Mouse (Mus musculus) layer of hippocampus, postnatal 14 days (tissue): ENCODE data around the gene Sumo3. TPM values are rescaled to one million over a fixed set of nuclear protein-coding genes. Genes with fewer than 3 reads are reported as not detected.

Source experiments
- DNase-seq, 2 experiments: peaks; one replicate each; pipeline ENCODE4 v3.0.0; 2021 to 2022; ENCODE audit warnings: low spot score in 2 of 2, mixed read lengths in 1 of 2
- total RNA-seq, 2 experiments: library from RNA; stranded (reverse); gene quantifications; 2 replicates each; pipeline ENCODE4 v1.2.3; 2021

Gene Sumo3
- total RNA-seq, 2 experiments from 2014 or later = 116 to 134 TPM

GRCm38 (mm10) chr10:77588036-77588435 is 17.9 kb upstream of the Sumo3 start:
- no peak for DNase-seq

GRCm38 (mm10) chr10:77589117-77589516 is 16.8 kb upstream of the Sumo3 start:
- DNase-seq = no peak

DNA sequence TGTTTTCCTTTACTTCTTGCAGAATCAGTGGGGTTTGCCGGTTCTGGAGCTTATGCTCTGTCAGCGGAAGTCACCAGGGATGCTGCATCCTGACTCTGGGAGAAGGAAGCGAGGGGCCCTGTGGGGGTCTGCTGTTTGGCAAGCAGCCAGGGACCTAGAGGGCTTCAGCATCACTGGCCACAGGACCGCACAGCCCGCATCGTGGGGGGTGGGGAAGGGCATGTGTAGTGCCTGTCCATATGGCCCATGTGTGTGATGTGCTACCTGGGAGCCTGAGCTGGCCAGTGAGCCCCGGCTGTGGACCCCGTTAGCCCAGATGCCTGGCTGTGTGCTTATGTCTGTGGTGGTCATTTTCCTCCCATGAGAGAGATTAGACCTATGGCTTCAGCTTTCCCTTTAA is 16.1 kb upstream of the Sumo3 start:
- DNase-seq = no peak

DNA sequence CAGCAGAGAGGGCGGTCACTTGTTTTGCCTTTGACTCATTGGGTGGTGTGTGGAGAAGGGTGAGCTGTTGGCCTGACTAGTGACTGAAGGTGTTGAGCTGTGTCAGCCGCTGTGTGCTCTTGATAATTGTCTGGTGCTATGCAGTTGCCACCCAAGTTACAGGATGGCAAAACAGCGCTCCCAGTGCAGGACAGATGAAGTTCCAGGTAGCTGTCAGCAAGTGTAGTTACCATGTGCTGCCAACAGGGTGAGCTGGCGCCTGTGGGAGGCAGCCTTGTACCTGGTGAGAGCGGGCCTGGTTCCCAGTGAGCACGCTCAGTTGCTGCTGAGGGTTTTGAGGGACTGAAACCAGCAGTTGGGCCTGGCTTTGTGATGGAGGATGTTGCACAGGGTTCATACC is 15.1 kb upstream of the Sumo3 start:
- DNase-seq = no peak

DNA sequence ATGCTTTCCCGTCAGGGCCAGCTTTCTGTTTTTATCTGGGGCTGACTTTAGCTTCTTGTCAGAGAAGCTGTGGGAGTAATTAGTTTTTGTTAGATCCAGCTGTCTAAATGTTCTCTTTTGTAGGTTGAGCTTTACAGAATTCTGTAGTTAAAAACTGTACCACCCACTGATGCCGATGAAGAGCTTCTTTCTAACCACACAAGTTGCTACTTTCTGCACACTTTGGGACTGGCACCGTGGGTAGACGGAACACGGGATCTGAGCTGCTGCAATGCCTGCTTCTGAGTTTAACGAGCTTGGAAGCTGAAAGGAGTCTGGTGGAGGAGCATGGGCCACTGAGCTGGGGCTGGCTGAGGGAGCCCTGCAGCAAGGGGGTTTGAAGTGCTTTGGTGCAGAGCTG is 14.4 kb upstream of the Sumo3 start:
- DNase-seq = peak in 1 of 2 experiments; percentile 49

DNA sequence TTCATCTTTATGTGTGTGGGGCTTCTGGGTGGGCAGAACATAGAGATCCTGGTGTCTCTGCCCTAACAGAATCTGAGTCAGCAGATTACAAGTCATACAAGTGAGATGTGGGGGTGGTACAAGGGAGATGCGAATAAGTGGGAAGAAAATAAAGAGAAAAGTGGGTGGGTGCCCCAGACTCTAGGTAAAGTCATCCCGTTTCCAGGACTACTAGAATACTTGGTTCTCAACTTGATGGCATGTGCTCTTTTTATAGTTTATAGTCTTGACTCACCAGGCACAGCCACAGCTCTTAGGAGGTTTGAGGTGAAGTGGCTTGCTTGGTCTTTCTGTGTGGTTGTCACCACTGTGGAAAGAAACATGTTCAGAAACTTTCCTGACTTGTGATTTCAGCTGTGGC is 9.8 kb upstream of the Sumo3 start:
- no peak for DNase-seq

GRCm38 (mm10) chr10:77603021-77603420 is 2.9 kb upstream of the Sumo3 start:
- DNase-seq = no peak

- DNase-seq = no peak
Measured at GRCm38 (mm10) chr10:77604111-77604510, 1.8 kb upstream of the Sumo3 start.

DNA sequence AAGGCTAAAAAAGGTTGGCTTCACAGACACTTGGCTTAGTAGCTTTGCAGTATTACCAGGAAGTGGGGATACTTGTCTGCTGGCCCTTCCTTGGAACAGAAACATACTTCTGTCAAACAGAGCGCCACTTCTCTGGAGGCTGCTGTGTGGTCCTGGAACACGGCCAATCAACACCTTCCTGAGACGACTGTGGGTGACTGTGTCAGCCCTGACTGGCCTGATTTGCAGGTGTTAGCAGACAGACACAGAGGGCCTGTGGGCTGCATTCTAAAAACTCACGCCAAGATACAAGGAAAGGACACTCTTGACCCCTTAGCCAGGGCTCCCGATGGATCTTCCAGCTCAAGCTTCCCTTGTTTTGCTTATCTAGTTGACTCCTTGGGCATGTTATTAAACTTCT is 939 bp upstream of the Sumo3 start:
- DNase-seq = no peak

DNA sequence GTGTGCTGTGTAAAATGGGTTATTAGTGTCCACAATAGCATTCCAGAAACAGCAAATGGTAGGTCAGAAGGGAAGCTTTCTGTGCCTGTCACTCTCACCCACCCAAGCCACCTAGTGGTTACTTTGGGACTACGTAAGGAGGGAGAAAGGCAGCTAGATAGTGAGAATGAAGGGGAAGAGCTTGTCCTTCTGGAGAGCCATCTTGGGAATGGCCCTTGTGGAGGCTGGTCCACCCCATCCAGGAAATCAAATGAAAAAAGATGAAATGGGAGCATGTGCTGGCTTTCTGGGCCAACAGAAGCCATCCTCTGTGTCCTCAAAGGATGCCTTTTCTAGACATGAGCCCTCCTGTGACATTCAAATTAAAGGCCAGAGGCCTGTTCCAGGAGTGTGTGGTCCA is 529 bp upstream of the Sumo3 start:
- DNase-seq = no peak

GRCm38 (mm10) chr10:77606855-77607254 is 958 bp downstream of the Sumo3 start:
- no peak for DNase-seq

DNA sequence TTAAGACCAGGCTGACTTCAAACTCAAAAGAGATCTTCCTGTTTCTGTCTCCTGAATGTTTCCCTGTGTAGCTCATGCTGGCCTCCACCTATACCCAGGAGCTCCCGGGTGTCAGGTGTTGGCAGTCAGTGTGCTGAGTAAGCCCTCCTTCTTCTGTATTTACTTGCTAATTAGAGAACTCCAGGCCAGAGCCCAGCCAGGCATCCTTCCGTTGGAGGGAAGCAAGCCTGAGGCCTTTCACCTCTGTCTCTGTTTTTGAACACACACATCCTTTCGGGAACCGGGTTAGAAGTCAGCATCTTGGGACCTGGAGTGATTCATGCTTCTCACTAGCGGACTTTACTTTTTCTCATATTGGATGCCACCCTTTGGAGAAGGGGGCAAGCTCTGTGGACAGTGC is 1.5 kb downstream of the Sumo3 start:
- DNase-seq = no peak

DNA sequence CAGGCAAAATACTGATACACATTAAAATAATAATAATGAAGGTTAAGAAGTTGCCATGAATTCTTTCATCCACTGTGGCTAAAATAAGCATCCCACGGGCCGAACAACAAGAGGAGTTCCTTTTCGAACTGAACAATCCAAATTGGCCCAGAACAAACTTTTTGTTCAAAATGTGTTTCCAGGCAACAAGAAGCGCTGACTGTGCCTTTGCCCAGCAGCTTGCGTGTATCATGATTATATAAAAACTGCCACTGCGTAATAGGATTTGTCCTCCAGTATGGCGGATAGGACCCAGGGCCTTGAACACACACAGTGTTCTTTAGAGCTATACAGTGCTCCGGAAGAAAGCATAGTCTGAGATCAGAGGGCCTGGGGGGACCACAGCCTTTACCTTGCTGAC is 2.7 kb downstream of the Sumo3 start:
- no peak for DNase-seq

- DNase-seq = no peak
Measured at GRCm38 (mm10) chr10:77610221-77610961, 4.5 kb downstream of the Sumo3 start.

DNA sequence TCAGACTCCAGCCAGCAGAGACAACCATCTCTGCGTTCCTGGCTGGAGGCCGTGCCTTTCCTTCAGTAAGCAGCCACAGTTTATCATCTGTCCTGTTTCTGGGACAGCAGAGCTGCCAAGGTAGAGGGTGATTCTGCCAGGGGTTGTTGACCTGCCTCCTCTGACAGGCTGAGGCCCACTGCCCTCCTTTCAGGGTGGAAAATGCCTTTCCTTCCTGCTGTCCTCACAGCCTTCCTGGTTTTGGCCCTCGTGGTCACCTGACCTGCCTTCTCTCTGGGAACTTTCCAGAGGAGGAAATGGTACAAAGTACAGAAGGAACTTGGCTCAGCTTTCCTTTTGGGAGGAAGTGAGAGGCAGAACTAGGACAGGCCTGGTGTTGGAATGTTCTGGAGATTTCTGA is 7.5 kb downstream of the Sumo3 start:
- DNase-seq = no peak

DNA sequence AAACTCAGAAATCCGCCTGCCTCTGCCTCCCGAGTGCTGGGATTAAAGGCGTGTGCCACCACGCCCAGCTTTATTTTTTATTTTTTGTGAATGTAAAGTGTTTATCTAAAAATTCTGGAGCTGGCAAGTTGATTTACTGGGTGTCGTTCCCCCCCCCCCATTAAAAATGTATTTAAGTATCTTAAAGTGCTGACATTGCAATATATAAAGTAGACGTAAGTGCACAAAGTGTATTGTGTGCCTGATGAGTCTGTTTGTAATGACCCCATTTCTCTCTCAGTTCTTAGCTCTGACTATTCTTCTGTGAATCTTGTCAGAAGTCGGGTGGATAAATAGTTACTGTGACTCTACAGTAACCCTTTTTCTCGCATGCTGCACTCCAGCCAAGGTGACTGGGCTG is 9.8 kb downstream of the Sumo3 start:
- no peak for DNase-seq

GRCm38 (mm10) chr10:77616166-77616565 is 10.3 kb downstream of the Sumo3 start:
- DNase-seq = no peak

- DNase-seq = no peak
Measured at GRCm38 (mm10) chr10:77616926-77617325, 11.0 kb downstream of the Sumo3 start.

GRCm38 (mm10) chr10:77621546-77621945 is 15.6 kb downstream of the Sumo3 start:
- DNase-seq = no peak

- DNase-seq = peak; percentile 93
Measured at GRCm38 (mm10) chr10:77622055-77622988, 16.4 kb downstream of the Sumo3 start, which contains the start of gene Ube2g2. Gene Ube2g2 (plus strand): TSS chr10:77622275.

DNA sequence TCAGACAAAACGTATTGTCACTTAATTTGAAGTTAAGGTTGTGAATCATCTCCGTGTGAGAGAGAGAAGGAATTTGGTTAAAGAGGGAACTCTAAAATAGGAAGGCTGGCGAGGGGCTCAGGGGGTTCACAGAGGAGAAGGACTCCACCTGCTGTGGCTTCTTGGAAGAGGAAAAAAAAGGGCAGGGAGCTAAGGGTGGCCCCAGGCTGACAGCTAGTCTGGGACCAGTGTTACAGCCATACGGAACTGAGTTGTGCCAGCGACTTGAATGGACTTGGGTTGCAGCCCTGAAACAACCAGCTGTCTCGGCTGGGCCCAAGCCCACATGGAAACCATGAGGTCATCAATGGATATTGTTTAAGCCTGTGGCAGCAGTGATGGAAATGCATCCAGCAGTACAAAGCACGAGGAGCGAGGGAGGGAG is 17.2 kb downstream of the Sumo3 start:
- DNase-seq = peak; percentile 48 to 63
